ENCODE assay signal across 12 mouse cellular contexts in the genomic region with DNA sequence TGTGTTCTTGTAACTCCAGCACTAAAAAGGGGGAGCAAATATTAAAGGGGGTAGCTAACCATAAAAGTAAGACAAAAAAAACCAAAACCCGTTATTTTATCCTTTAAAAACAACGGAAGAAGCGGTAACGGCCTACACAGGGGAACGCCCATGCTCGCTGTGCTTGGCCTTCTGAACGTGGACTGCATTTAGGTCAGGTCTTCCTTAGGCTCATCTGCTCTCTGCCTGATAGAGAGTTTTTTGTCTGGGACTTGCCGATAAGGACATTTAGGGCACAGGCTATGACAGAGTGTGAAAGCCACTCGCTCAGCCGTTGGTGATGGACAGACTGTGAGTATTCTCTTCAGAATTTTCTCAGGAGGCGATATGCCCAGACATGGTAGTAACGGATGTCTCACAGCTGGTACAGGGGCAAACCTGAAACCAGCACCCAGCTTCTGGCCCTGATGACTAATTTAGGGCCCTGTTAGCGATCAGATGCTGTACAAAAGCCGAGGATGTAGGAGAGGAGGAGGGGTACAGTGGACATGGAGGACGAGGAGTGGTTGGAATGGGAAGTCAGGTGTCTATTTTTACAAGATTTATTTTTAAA. TPM values are rescaled to one million over a fixed set of nuclear protein-coding genes. Genes with fewer than 3 reads are reported as not detected.
A peak's percentile ranks its signal among the peaks of the same experiment; 100 is the strongest.
DNase-seq lines count a peak whose midpoint lies in the region; ATAC-seq and TF ChIP-seq lines count a peak whose summit lies in the region.
"Had no signal": no experiment of that assay in that cellular context is flagged by ENCODE, and none has a peak within 500 bp of the region (broad histone marks: within the 10 kb centered on the region; RNA-seq: fewer than 3 reads in every experiment).

No protein-coding gene starts in this region.

- H3K36me3 ChIP-seq in heart, embryonic 14.5 days (ENCODE audit: control insufficient read depth, insufficient read depth, low read length): peaks cover 82% of the 10 kb centered on the region
- peaks cover 15% of the 10 kb centered on the region for H3K36me3 ChIP-seq in G1E (replicated peaks)
- H3K36me3 ChIP-seq in erythroblast, embryonic 14.5 days (ENCODE audit: control insufficient read depth): peaks cover 53% of the 10 kb centered on the region
- H3K36me3 ChIP-seq in liver, postnatal 0 days (replicated peaks; ENCODE audit: insufficient read depth, low read length): 0 out of 2 replicates have a peak, but pooled peaks cover 2% of the 10 kb centered on the region
- H3K36me3 ChIP-seq: forebrain, embryonic 15.5 days; hindbrain, embryonic 15.5 days had no signal

- TF ChIP-seq EP300 in liver, postnatal 0 days (IDR thresholded peaks at IDR 0.05; ENCODE audit: low read depth): peak; percentile 99

- H3K9ac ChIP-seq in heart, embryonic 14.5 days (ENCODE audit: low read length): peak overlapping the region; percentile 26; the same call in 1 of the 2 replicates
- H3K9ac ChIP-seq in liver, postnatal 0 days (replicated peaks): peak overlapping the region; percentile 68
- H3K9ac ChIP-seq: forebrain, embryonic 15.5 days; hindbrain, embryonic 15.5 days had no signal

- ATAC-seq in heart, embryonic 14.5 days (ENCODE audit: insufficient number of reproducible peaks, insufficient read depth, low FRiP score, low read depth): no peak
- ATAC-seq in G1E (ENCODE audit: extremely low read depth, insufficient number of reproducible peaks, low FRiP score, poor library complexity, severe bottlenecking): peak; percentile 86
- peak; percentile 90 for ATAC-seq in liver, postnatal 0 days
- ATAC-seq: forebrain, embryonic 15.5 days had no signal

- H3K9me3 ChIP-seq in heart, embryonic 14.5 days (ENCODE audit: control insufficient read depth, low read length): no peaks in the 10 kb centered on the region
- H3K9me3 ChIP-seq in G1E (replicated peaks): no peaks in the 10 kb centered on the region
- H3K9me3 ChIP-seq in erythroblast, embryonic 14.5 days (ENCODE audit: control insufficient read depth, low read length): no peaks in the 10 kb centered on the region
- H3K9me3 ChIP-seq in liver, postnatal 0 days (ENCODE audit: low read length): no peaks in the 10 kb centered on the region
- H3K9me3 ChIP-seq: forebrain, embryonic 15.5 days; hindbrain, embryonic 15.5 days had no signal

- DNase-seq in heart, adult 18-20 months: no peak
- DNase-seq in G1E (ENCODE audit: low spot score): peak; percentile 66
- peak; percentile 66 for DNase-seq in liver, postnatal 0 days
- no peak for DNase-seq in urinary bladder, postnatal 4 days (ENCODE audit: low spot score in 2 of 2)
- DNase-seq in urinary bladder, postnatal 10 days (ENCODE audit: low spot score): no peak
- DNase-seq: kidney, postnatal 14 days; lung, postnatal 10 days had no signal

- peak overlapping the region in 1 of 2 experiments; percentile 29; a peak in 1 of 4 replicates for H3K27ac ChIP-seq in heart, embryonic 14.5 days (replicated peaks in 1 of 2; ENCODE audit: control insufficient read depth in 1 of 2, insufficient read depth in 1 of 2, low read depth in 2 of 2, low read length in 2 of 2)
- H3K27ac ChIP-seq in liver, postnatal 0 days (ENCODE audit: low read depth): peak overlapping the region; percentile 89
- H3K27ac ChIP-seq: forebrain, embryonic 15.5 days; hindbrain, embryonic 15.5 days had no signal

- WGBS in heart, embryonic 14.5 days: 58% methylated on average over 15 of the region's 15 CpGs
- WGBS in liver, postnatal 0 days (ENCODE audit: insufficient replicate concordance): 55% methylated on average over 15 of the region's 15 CpGs

- H3K27me3 ChIP-seq in heart, embryonic 14.5 days (ENCODE audit: control insufficient read depth, insufficient read depth, low read length): no peaks in the 10 kb centered on the region
- no peaks in the 10 kb centered on the region for H3K27me3 ChIP-seq in G1E (ENCODE audit: insufficient read depth, low read length)
- H3K27me3 ChIP-seq in erythroblast, embryonic 14.5 days (ENCODE audit: control insufficient read depth): no peaks in the 10 kb centered on the region
- H3K27me3 ChIP-seq in liver, postnatal 0 days (ENCODE audit: insufficient read depth, low read length): no peaks in the 10 kb centered on the region
- H3K27me3 ChIP-seq: forebrain, embryonic 15.5 days; hindbrain, embryonic 15.5 days had no signal

- H3K4me2 ChIP-seq in heart, embryonic 14.5 days (ENCODE audit: low read length): peak overlapping the region; percentile 11; the same call in 1 of the 2 replicates
- peak overlapping the region; percentile 76 for H3K4me2 ChIP-seq in liver, postnatal 0 days (ENCODE audit: low read depth, low read length)
- H3K4me2 ChIP-seq: forebrain, embryonic 15.5 days; hindbrain, embryonic 15.5 days had no signal

- TF ChIP-seq CTCF in G1E (IDR thresholded peaks at IDR 0.05; ENCODE audit: low read depth, low read length): no peak
- no peak for TF ChIP-seq CTCF in liver, postnatal 0 days (IDR thresholded peaks at IDR 0.05; ENCODE audit: low read depth)

- H3K4me3 ChIP-seq in heart, embryonic 14.5 days (ENCODE audit: control insufficient read depth in 1 of 2, insufficient read depth in 1 of 2, low read depth in 1 of 2, low read length in 2 of 2): no peak overlapping the region
- peak overlapping the region; percentile 64 for H3K4me3 ChIP-seq in G1E (ENCODE audit: low read depth, low read length)
- peak overlapping the region; percentile 81 for H3K4me3 ChIP-seq in erythroblast, embryonic 14.5 days (replicated peaks)
- peak overlapping the region; percentile 56 for H3K4me3 ChIP-seq in liver, postnatal 0 days (ENCODE audit: low read depth, low read length)
- H3K4me3 ChIP-seq: forebrain, embryonic 15.5 days; hindbrain, embryonic 15.5 days had no signal

- H3K4me1 ChIP-seq in heart, embryonic 14.5 days (ENCODE audit: control insufficient read depth in 2 of 2, insufficient read depth in 2 of 2, low read length in 2 of 2): peaks cover 34 to 80% of the 10 kb centered on the region in 2 experiments
- H3K4me1 ChIP-seq in G1E (ENCODE audit: insufficient read depth, low read depth, low read length): peaks cover 82% of the 10 kb centered on the region
- peaks cover 85% of the 10 kb centered on the region for H3K4me1 ChIP-seq in erythroblast, embryonic 14.5 days (ENCODE audit: control insufficient read depth)
- peaks cover 38% of the 10 kb centered on the region for H3K4me1 ChIP-seq in liver, postnatal 0 days (ENCODE audit: insufficient read depth)

RNA-seq across cellular contexts. Expression of gene Popdc2, which starts 9.8 kb away (rescaled TPM):
- polyA plus RNA-seq in heart, embryonic 14.5 days (2014; fragmentation: Nextera tagmentation; extraction: Ambion mirVana): 364 and 390 TPM in 2 replicates
- 100 to 1,000 TPM; 515 to 590 TPM for total RNA-seq in heart, adult 18-20 months (2021)
- 22.7 and 25.7 TPM in 2 replicates for total RNA-seq in G1E (2014; fragmentation: Nextera tagmentation)
- total RNA-seq in G1E (2017): 2.8 and 4.3 TPM in 2 replicates
- polyA plus RNA-seq in G1E (2012): 5.0 and 5.4 TPM in 2 replicates
- polyA plus RNA-seq in erythroblast, embryonic 14.5 days (2012): 8.1 TPM in 2 replicates
- 10.8 and 12.6 TPM in 2 replicates for polyA plus RNA-seq in liver, postnatal 0 days (2015; fragmentation: Nextera tagmentation; extraction: Ambion mirVana)

RNA-seq across cellular contexts. Expression of gene Gm21987, which starts 25.0 kb away (rescaled TPM):
- 4.4 and 4.9 TPM in 2 replicates for polyA plus RNA-seq in heart, embryonic 14.5 days (2014; fragmentation: Nextera tagmentation; extraction: Ambion mirVana)
- total RNA-seq in heart, adult 18-20 months (2021): 1 to 10 TPM in 1 of 2 experiments, not detected in 1; 1.4 TPM
- total RNA-seq in G1E (2014; fragmentation: Nextera tagmentation) (4.7 TPM in 1 of 2 replicates, not detected in the other), G1E (2017) (not detected in 2 replicates)
- 1,146 and 1,190 TPM in 2 replicates for polyA plus RNA-seq in G1E (2012)
- 142 and 244 TPM in 2 replicates for polyA plus RNA-seq in erythroblast, embryonic 14.5 days (2012)
- polyA plus RNA-seq in liver, postnatal 0 days (2015; fragmentation: Nextera tagmentation; extraction: Ambion mirVana): not detected in 2 replicates
- polyA plus RNA-seq: forebrain, embryonic 15.5 days; hindbrain, embryonic 15.5 days; urinary bladder, adult 2 months had no signal

RNA-seq across cellular contexts. Expression of gene Cox17, which starts 25.0 kb away (rescaled TPM):
- 337 TPM in 2 replicates for polyA plus RNA-seq in heart, embryonic 14.5 days (2014; fragmentation: Nextera tagmentation; extraction: Ambion mirVana)
- 100 to 1,000 TPM; 345 to 380 TPM for total RNA-seq in heart, adult 18-20 months (2021)
- 210 and 232 TPM in 2 replicates for total RNA-seq in G1E (2014; fragmentation: Nextera tagmentation)
- total RNA-seq in G1E (2017): 836 and 871 TPM in 2 replicates
- polyA plus RNA-seq in G1E (2012): 163 and 234 TPM in 2 replicates
- 56.0 and 110 TPM in 2 replicates for polyA plus RNA-seq in erythroblast, embryonic 14.5 days (2012)
- 274 and 276 TPM in 2 replicates for polyA plus RNA-seq in liver, postnatal 0 days (2015; fragmentation: Nextera tagmentation; extraction: Ambion mirVana)

RNA-seq across cellular contexts. Expression of gene Maats1, which starts 29.9 kb away (rescaled TPM):
- polyA plus RNA-seq in heart, embryonic 14.5 days (2014; fragmentation: Nextera tagmentation; extraction: Ambion mirVana): 0.15 TPM in 1 of 2 replicates, not detected in the other
- total RNA-seq in heart, adult 18-20 months (2021): under 1 TPM in 1 of 2 experiments, not detected in 1; 0.13 TPM
- total RNA-seq in G1E (2014; fragmentation: Nextera tagmentation): not detected in 2 replicates
- total RNA-seq in G1E (2017): 0.11 TPM in 1 of 2 replicates, not detected in the other
- polyA plus RNA-seq in G1E (2012): not detected in 2 replicates
- polyA plus RNA-seq in erythroblast, embryonic 14.5 days (2012): not detected in 2 replicates
- polyA plus RNA-seq in liver, postnatal 0 days (2015; fragmentation: Nextera tagmentation; extraction: Ambion mirVana): 0.04 TPM in 1 of 2 replicates, not detected in the other

Comparison
In these comparisons a context has a peak if more than half of its experiments do, and no peak if none do; other contexts are left out.
1. H3K4me3 ChIP-seq: peak in G1E (single experiment), erythroblast, embryonic 14.5 days (single experiment) and liver, postnatal 0 days (single experiment); none in heart, embryonic 14.5 days (0 of 2).
2. DNase-seq: peak in G1E (single experiment) and liver, postnatal 0 days (single experiment); none in heart, adult 18-20 months (0 of 2), urinary bladder, postnatal 4 days (0 of 2) and urinary bladder, postnatal 10 days (single experiment).
3. RNA of gene Popdc2, which starts 9.8 kb away (polyA plus RNA-seq): 364 to 390 TPM in heart, embryonic 14.5 days; 10.8 to 12.6 TPM in liver, postnatal 0 days, 8.1 TPM in erythroblast, embryonic 14.5 days and 5.0 to 5.4 TPM in G1E; every median in the first group is over 10 times any median in the second.
4. RNA of gene Gm21987, which starts 25.0 kb away (polyA plus RNA-seq): 1,146 to 1,190 TPM in G1E and 142 to 244 TPM in erythroblast, embryonic 14.5 days; 4.4 to 4.9 TPM in heart, embryonic 14.5 days and not detected in liver, postnatal 0 days; every median in the first group is over 10 times any median in the second.